Mouse (Mus musculus): ENCODE measurements at regions not wholly inside any gene's neighbourhood (a gene's known extent, or its start where the extent isn't known, plus 50 kb on each side); places are given as distances from the start of the nearest gene placed in this dataset.

DNA sequence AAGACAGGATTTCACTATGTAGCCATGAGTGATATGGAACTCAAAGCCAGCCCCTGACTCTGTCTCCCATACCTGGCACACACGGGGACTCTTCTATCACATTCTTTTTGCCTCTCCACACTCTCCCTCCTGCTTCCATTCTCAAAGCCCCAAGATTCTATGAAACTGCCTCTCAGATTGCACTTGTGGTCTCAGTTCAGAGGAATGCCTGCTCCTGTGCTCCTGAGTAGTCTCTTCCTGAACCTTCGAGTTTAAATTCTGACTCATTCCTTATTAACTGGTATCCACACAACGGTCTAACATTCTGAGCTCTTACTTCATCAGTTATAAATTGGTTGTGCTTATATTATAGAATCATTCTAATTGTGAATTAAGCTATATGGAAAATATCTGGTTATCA is 473.6 kb upstream of the A830018L16Rik start:
- no peaks in the 10 kb centered on the region for H3K27me3 ChIP-seq (replicated peaks; ENCODE audit: control insufficient read depth, insufficient read depth, low read length)
- no peaks in the 10 kb centered on the region for H3K9me3 ChIP-seq (ENCODE audit: control insufficient read depth, low read length)
- no peaks in the 10 kb centered on the region for H3K4me1 ChIP-seq (replicated peaks; ENCODE audit: control insufficient read depth, insufficient read depth, low read length)

DNA sequence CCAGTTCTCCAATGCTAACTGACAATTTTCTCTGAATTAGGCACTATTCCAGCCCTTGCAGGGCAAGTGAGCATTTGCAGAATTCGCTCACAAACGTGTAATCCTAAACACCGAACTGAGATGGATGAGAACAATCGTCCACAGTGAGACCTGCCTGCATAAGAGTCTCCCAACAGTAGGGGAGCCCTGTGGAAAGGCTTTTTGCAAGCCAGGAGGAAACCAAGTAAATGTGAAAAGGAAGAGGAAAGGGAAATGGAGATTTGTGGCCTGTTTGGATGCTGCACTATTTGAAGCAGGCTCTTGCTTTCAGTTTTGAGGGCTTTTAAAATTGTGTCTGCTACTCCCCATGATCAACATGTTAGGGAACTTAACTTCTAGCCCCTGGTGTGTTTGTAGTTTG is 470.9 kb upstream of the A830018L16Rik start:
- H3K4me1 ChIP-seq (replicated peaks; ENCODE audit: control insufficient read depth, insufficient read depth, low read length) = no peaks in the 10 kb centered on the region
- H3K36me3 ChIP-seq (ENCODE audit: control insufficient read depth, insufficient read depth) = no peaks in the 10 kb centered on the region
- H3K27ac ChIP-seq (ENCODE audit: low read length) = no peak overlapping the region
- no peak for ATAC-seq
- no peak overlapping the region for H3K4me2 ChIP-seq (ENCODE audit: low read length)
- H3K27me3 ChIP-seq (replicated peaks; ENCODE audit: control insufficient read depth, insufficient read depth, low read length) = no peaks in the 10 kb centered on the region
- no peak overlapping the region for H3K4me3 ChIP-seq (replicated peaks; ENCODE audit: low read length)
- H3K9me3 ChIP-seq (ENCODE audit: control insufficient read depth, low read length) = no peaks in the 10 kb centered on the region
- WGBS = 17% methylated on average over 4 of the region's 4 CpGs
- H3K9ac ChIP-seq (replicated peaks; ENCODE audit: low read depth, low read length) = no peak overlapping the region

More for the DNA sequence above, 473.6 kb upstream of the A830018L16Rik start:
- 88% methylated on average over 3 of the region's 3 CpGs for WGBS
- H3K4me3 ChIP-seq (replicated peaks; ENCODE audit: low read length) = no peak overlapping the region
- no peak for ATAC-seq
- no peaks in the 10 kb centered on the region for H3K36me3 ChIP-seq (ENCODE audit: control insufficient read depth, insufficient read depth)
- H3K9ac ChIP-seq (replicated peaks; ENCODE audit: low read depth, low read length) = no peak overlapping the region
- no peak overlapping the region for H3K27ac ChIP-seq (ENCODE audit: low read length)
- no peak overlapping the region for H3K4me2 ChIP-seq (ENCODE audit: low read length)

Data from forebrain, embryonic 16.5 days (tissue).